Mouse (Mus musculus) hindbrain, postnatal 0 days (tissue): ENCODE measurements around the gene Arid5b. TPM values are rescaled to one million over a fixed set of nuclear protein-coding genes. Genes with fewer than 3 reads are reported as not detected.
A peak's percentile ranks its signal among the peaks of the same experiment; 100 is the strongest.

Experiments
- ATAC-seq: fragments of 200-750 bp; cut with Nextera tagmentation; 2 replicates; pipeline ENCODE4 v1.8.0; 2017; ENCODE audit warnings: mild to moderate bottlenecking, moderate TSS enrichment, moderate library complexity
- DNase-seq: peaks from one replicate; pipeline ENCODE4 v3.0.0-alpha.2; 2015; ENCODE audit warnings: low spot score
- H3K27ac ChIP-seq: fragments of 300-500 bp; sonication (generic); 2 replicates; pipeline ENCODE4 v1.5.1; 2014; ENCODE audit warnings: mild to moderate bottlenecking
- H3K27me3 ChIP-seq: fragments of 300-500 bp; sonication (generic); 2 replicates; pipeline ENCODE4 v1.6.1; 2014; ENCODE audit warnings: low read length, mixed read lengths; ENCODE audit not compliant: insufficient read depth
- H3K36me3 ChIP-seq: fragments of 300-500 bp; sonication (generic); 2 replicates; pipeline ENCODE4 v1.6.1; 2014; ENCODE audit warnings: low read length, mixed read lengths; ENCODE audit not compliant: insufficient read depth
- H3K4me1 ChIP-seq: fragments of 300-500 bp; sonication (generic); 2 replicates; pipeline ENCODE4 v1.6.1; 2014; ENCODE audit warnings: antibody characterized with exemption, low read length, mixed read lengths; ENCODE audit not compliant: insufficient read depth
- H3K4me2 ChIP-seq: fragments of 300-500 bp; sonication (generic); 2 replicates; pipeline ENCODE4 v1.6.1; 2014; ENCODE audit warnings: low read depth, mild to moderate bottlenecking, low read length, moderate library complexity, mixed read lengths
- H3K4me3 ChIP-seq: fragments of 300-500 bp; sonication (generic); 2 replicates; pipeline ENCODE4 v1.5.1; 2014; ENCODE audit warnings: low read length
- H3K9ac ChIP-seq: fragments of 300-500 bp; sonication (generic); replicated peaks from 2 replicates; pipeline ENCODE4 v1.6.1; 2014; ENCODE audit warnings: mild to moderate bottlenecking, low read length, moderate library complexity, mixed read lengths
- H3K9me3 ChIP-seq: fragments of 300-500 bp; sonication (generic); 2 replicates; pipeline ENCODE4 v1.6.1; 2016; ENCODE audit warnings: low read length, mixed read lengths
- CTCF ChIP-seq: IDR thresholded peaks from 2 replicates; pipeline ENCODE4 v1.5.1; 2016; ENCODE audit warnings: antibody characterized with exemption, control low read depth, low read depth
- WGBS: fragments of 180-500 bp; shearing (Covaris S2); extraction: QIAGEN DNeasy Blood & Tissue Kit; methylation state at CpG from one replicate; pipeline ENCODE4 v1.1.7; 2014; 5-methylcytosine and 5-hydroxymethylcytosine counted together
- polyA plus RNA-seq: library from polyadenylated mRNA; unstranded; fragments of >200 nt; fragmentation: Nextera tagmentation; extraction: Ambion mirVana; gene quantifications from 2 replicates; pipeline ENCODE4 v1.2.1, GENCODE M21; 2015
- total RNA-seq: library from RNA; depleted of rRNA; stranded (reverse); fragments of >200 nt; gene quantifications from 2 replicates; pipeline ENCODE4 v1.2.3, GENCODE M21; 2014

The Arid5b gene
- total and polyA plus RNA-seq, 2 experiments from 2014 or later: 13.1 to 13.8 TPM

GRCm38 (mm10) chr10:68060590-68061248 is 217.8 kb downstream of the Arid5b start:
- Histone ChIP-seq H3K27me3 (no peaks in the 10 kb centered on the region), H3K4me2 (0 out of 2 replicates have a peak overlapping the region, but pooled peaks have one; percentile 11), H3K4me1 (peaks cover 15% of the 10 kb centered on the region), H3K9ac (no peak overlapping the region), H3K4me3 (no peak overlapping the region), H3K36me3 (no peaks in the 10 kb centered on the region), H3K27ac (peak overlapping the region; percentile 21; the same call in 1 of the 2 replicates), H3K9me3 (no peaks in the 10 kb centered on the region)
- no peak for TF ChIP-seq CTCF
- WGBS: 35% methylated on average over 16 of the region's 16 CpGs
- DNase-seq (peak; percentile 23), ATAC-seq (no peak)

GRCm38 (mm10) chr10:68058378-68058777 is 220.2 kb downstream of the Arid5b start:
- no peak overlapping the region for H3K4me3 ChIP-seq
- peaks cover 4% of the 10 kb centered on the region; the same call in 1 of the 2 replicates for H3K4me1 ChIP-seq
- H3K27me3 ChIP-seq: no peaks in the 10 kb centered on the region
- no peak overlapping the region for H3K4me2 ChIP-seq
- no peak overlapping the region for H3K27ac ChIP-seq
- TF ChIP-seq CTCF: peak; percentile 34; the same call in 1 of the 2 replicates
- DNase-seq (no peak), ATAC-seq (no peak)
- WGBS: 100% methylated on average over 1 of the region's 1 CpGs
- H3K9ac ChIP-seq: no peak overlapping the region
- H3K9me3 ChIP-seq: no peaks in the 10 kb centered on the region
- H3K36me3 ChIP-seq: no peaks in the 10 kb centered on the region

GRCm38 (mm10) chr10:68057841-68058240 is 220.7 kb downstream of the Arid5b start:
- DNase-seq: no peak
- Histone ChIP-seq H3K36me3 (no peaks in the 10 kb centered on the region), H3K27ac (no peak overlapping the region), H3K9me3 (no peaks in the 10 kb centered on the region), H3K9ac (no peak overlapping the region), H3K4me1 (peaks cover 4% of the 10 kb centered on the region; the same call in 1 of the 2 replicates), H3K4me2 (no peak overlapping the region), H3K4me3 (no peak overlapping the region), H3K27me3 (no peaks in the 10 kb centered on the region)
- TF ChIP-seq CTCF: no peak
- WGBS: 96% methylated on average over 3 of the region's 3 CpGs
- no peak for ATAC-seq

- Histone ChIP-seq H3K27me3 (no peaks in the 10 kb centered on the region), H3K4me1 (no peaks in the 10 kb centered on the region)
Observed at GRCm38 (mm10) chr10:68054706-68055105, 223.8 kb downstream of the Arid5b start.

GRCm38 (mm10) chr10:68054131-68054530 is 224.4 kb downstream of the Arid5b start:
- H3K4me3 ChIP-seq: no peak overlapping the region
- H3K9me3 ChIP-seq: no peaks in the 10 kb centered on the region
- H3K9ac ChIP-seq: no peak overlapping the region
- no peaks in the 10 kb centered on the region for H3K36me3 ChIP-seq
- ATAC-seq: no peak
- TF ChIP-seq CTCF: no peak
- H3K4me1 ChIP-seq: no peaks in the 10 kb centered on the region
- H3K27ac ChIP-seq: no peak overlapping the region
- no peaks in the 10 kb centered on the region for H3K27me3 ChIP-seq
- no peak for DNase-seq
- 93% methylated on average over 5 of the region's 5 CpGs for WGBS
- no peak overlapping the region for H3K4me2 ChIP-seq

More at GRCm38 (mm10) chr10:68054706-68055105, 223.8 kb downstream of the Arid5b start:
- H3K36me3 ChIP-seq: no peaks in the 10 kb centered on the region
- ATAC-seq (no peak), DNase-seq (no peak)
- no peak overlapping the region for H3K4me2 ChIP-seq
- H3K27ac ChIP-seq: no peak overlapping the region
- no peak overlapping the region for H3K9ac ChIP-seq
- WGBS: 91% methylated on average over 6 of the region's 6 CpGs
- no peak for TF ChIP-seq CTCF
- H3K4me3 ChIP-seq: no peak overlapping the region
- no peaks in the 10 kb centered on the region for H3K9me3 ChIP-seq

GRCm38 (mm10) chr10:68052307-68052706 is 226.2 kb downstream of the Arid5b start:
- no peak for TF ChIP-seq CTCF
- Histone ChIP-seq H3K4me3 (no peak overlapping the region), H3K9ac (no peak overlapping the region), H3K4me1 (no peaks in the 10 kb centered on the region), H3K27ac (no peak overlapping the region), H3K4me2 (no peak overlapping the region), H3K36me3 (no peaks in the 10 kb centered on the region), H3K27me3 (no peaks in the 10 kb centered on the region), H3K9me3 (no peaks in the 10 kb centered on the region)
- no peak for ATAC-seq
- 90% methylated on average over 8 of the region's 8 CpGs for WGBS
- DNase-seq: no peak

- no peak overlapping the region for H3K4me2 ChIP-seq
- H3K9me3 ChIP-seq: no peaks in the 10 kb centered on the region
- no peak for TF ChIP-seq CTCF
- WGBS: 81% methylated on average over 14 of the region's 14 CpGs
- H3K4me3 ChIP-seq: no peak overlapping the region
- no peak overlapping the region for H3K27ac ChIP-seq
- no peaks in the 10 kb centered on the region for H3K27me3 ChIP-seq
- no peak for ATAC-seq
- DNase-seq: no peak
- H3K36me3 ChIP-seq: no peaks in the 10 kb centered on the region
- H3K9ac ChIP-seq: no peak overlapping the region
- H3K4me1 ChIP-seq: no peaks in the 10 kb centered on the region
Observed at GRCm38 (mm10) chr10:68051316-68051933, 227.1 kb downstream of the Arid5b start.
